Mouse (Mus musculus): ENCODE results near the gene Dis3l2.

- no peak for TF ChIP-seq CTCF (IDR thresholded peaks at IDR 0.05; ENCODE audit: low read depth)
- no peak for TF ChIP-seq EP300 (IDR thresholded peaks at IDR 0.05; ENCODE audit: low read depth)
Measured at GRCm38 (mm10) chr1:86677624-86678023, 26.0 kb upstream of the Dis3l2 start.
